Mouse (Mus musculus) adrenal gland (tissue): ENCODE results near the gene Mrpl49.

Experiments
- intact Hi-C: fragments of 180-260 bp; cut with DNase I; formaldehyde crosslinking; loops from one replicate; pipeline ENCODE4 v1.15.1; 2025
- long read RNA-seq, 2 experiments: library from polyadenylated mRNA; unstranded; transcript quantifications; one replicate each; pipeline ENCODE4 v2.0.0; 2020; ENCODE audit warnings: borderline replicate concordance in 1 of 2; ENCODE audit not compliant: insufficient replicate concordance in 1 of 2

Mrpl49 gene
- long read RNA-seq, experiment 1, transcript Mrpl49-201 (4 exons, 1,764 nt): major isoform, 56 of 60 reads
- long read RNA-seq, experiment 1, partial matches to known transcripts: 1 of 60 reads
- long read RNA-seq, experiment 1, other reads (novel, unspliced or antisense): 2 of 60 reads
- long read RNA-seq, experiment 2, transcript Mrpl49-201 (4 exons, 1,764 nt): major isoform, 73 of 81 reads
- long read RNA-seq, experiment 2, partial matches to known transcripts: 6 of 81 reads
- long read RNA-seq, experiment 2, other reads (novel, unspliced or antisense): 0 of 81 reads

DNA sequence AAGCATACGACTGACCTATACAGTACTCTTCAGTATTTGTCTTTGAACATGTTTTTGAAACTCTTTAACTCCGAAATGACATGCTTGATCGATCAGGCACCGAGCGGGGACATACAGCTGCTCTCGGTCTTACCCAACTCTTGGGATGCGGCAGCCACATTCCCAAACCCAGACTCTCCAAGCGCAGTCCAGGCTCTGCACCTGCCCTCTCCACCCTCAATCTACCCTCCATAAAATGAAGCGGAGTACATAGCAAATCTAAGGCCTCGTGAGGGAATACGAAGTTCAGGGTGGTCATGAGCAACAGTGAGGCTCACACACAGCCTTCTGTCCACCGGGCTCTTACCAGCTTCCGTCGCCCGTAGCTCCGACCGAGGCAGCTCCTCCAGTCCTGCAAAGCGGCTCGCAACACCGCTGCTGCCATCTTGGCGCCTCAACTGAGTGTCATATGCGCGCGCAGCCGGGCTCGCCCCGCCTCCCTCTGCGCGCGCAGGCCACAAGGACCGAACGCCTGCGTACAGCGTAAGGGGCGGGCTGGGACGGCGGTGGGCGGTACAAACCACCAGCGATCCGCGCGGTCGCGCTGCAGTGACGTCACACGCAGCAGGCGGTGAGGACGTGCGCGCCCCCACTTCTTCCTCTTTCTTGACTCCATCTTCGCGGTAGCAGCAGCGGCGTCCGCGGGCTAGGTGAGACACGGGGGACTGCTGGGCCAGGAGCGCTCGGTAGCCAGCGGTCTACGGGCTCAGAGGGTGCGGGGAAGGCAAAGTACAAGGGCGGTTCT is at the start of gene Mrpl49, which contains the start of gene Fau:
Gene Mrpl49, minus strand, starts transcription at position 473 of the 784 bp plus-strand sequence.
Gene Fau, plus strand, starts transcription at position 532 of the 784 bp plus-strand sequence.
- intact Hi-C loops: no loop called here

DNA sequence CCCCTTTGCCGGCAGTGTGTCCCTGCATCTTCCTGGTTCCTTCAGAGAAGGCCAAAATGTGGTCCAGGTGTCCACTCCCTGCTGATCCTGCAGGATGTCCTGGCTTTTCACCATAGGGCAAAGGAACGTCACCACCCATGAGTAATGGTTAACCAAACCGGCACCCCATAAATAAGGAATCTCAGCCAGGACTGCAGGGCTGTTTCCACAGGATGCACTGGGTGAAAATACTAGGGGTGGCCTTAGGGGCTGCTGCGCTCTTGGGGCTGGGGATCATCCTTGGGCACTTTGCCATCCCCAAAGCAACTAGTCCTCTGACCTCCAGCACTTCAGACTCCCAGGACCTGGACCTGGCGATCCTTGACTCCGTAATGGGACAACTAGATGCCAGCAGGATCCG is 48.0 kb upstream of the Mrpl49 start, which contains the start of gene Naaladl1:
Gene Naaladl1, plus strand, starts transcription at position 197 of the 400 bp plus-strand sequence.
- intact Hi-C loops: no loop called here

DNA sequence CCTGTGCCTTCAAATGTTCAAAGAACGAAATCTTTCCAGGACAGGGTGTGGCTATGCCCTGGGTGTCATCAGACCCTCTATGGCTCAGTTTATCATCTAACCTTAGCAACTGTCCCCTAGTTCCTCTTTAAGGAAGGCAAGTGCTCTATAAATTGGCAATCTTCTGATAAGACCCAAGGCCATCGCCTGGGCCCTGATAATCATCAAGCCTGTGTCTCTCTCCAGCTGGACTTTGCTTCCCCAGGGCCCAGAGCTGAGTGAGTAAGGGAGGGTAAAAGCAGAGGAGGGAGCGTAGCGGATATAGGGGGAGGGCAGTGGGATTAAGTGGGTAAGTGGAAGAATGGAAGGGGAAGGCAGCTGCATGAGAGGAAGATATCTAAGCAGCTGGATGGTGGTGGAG is 46.9 kb upstream of the Mrpl49 start:
- intact Hi-C loops: no loop called here

DNA sequence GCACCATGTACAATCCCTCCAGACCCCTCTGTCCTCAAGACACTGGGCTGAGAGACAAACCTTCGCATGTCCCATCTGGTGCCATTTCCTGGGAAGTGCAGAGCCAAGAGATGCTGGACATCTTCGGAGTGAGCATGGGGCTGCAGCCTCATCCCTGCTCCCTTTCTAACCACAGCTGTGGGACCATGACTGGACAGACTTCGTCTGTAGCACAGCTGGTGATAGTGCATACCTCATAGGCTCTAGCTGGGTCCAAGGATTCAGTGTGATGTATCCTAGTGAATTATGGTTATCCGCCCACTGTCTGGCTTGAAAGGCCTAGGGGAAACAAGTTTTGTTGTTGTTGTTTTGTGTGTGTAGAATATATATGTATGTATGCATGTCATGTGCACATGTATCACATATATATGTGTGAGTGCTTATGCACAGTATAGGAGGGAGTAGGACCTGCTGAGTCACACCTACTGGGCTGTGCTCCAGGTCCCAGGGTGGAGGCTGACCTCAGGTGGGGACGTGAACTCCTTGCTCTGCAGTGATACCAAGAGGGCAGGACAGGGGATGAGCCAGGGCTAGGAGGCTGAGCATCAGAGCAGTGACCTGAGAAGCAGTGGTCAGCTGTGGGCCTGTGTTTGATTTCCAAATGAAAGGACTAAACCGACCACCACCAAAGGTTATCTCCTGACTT is 44.7 kb upstream of the Mrpl49 start:
- intact Hi-C loops: no loop called here

DNA sequence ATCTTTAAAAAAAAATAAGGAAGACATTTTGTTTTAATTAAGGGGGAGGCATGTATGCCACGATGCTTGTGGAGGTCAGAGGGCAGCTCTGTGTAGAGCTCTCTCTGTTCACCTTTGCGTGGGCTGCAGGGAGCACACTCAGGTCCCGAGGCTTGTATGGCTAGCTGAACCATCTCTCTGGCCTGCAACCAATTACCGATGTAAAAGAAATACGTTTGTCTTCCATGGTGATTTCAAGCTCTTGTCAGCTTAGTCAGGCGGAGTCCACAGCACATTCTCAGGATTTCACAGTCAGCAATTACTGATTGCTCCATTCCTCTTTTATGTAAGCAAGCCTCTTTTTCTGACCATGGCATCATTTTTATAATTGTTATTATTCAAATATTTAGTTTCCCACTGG is 43.6 kb upstream of the Mrpl49 start:
- intact Hi-C loops: no loop called here

DNA sequence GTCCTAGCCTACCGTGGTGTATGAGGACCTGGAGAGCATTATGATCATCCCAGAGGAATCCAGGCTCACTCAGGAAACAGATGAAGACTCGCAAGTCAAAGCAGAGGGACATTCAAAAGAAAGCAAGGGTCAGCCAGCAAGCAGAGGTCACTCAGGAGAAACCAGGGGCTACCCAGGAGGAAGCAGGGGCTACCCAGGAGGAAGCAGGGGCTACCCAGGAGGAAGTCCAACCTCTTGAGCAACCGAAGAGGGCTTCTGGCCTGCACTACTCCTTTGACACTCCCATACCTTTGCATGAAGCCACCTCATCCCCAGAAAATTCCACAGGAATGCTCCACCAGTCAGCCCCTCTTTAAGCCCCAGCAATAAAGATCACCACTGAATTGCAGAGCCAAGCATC is 40.3 kb upstream of the Mrpl49 start:
- intact Hi-C loops: no loop called here

DNA sequence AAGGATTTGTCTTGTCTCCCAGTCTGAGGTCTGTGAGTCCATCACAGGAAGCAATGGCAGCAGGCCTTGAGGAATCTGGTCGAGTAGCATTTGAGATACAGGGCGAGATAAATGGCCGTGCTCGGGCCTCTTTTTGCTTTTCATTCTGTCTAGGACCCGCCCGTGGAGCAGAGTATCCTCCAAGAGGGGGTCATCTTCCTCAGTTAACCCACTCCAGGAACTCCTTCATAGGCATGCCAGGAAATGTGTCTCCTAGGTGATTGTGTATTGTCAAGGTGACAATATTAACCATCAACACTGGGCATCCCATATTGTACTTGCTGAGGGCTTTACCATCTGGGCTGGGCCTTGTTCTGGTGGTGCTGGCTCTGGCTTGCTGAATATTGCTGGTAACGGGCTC is 36.5 kb upstream of the Mrpl49 start, which contains the start of gene AC131692.1:
Gene AC131692.1, plus strand, starts transcription at position 301 of the 400 bp plus-strand sequence.
- intact Hi-C loops: no loop called here

DNA sequence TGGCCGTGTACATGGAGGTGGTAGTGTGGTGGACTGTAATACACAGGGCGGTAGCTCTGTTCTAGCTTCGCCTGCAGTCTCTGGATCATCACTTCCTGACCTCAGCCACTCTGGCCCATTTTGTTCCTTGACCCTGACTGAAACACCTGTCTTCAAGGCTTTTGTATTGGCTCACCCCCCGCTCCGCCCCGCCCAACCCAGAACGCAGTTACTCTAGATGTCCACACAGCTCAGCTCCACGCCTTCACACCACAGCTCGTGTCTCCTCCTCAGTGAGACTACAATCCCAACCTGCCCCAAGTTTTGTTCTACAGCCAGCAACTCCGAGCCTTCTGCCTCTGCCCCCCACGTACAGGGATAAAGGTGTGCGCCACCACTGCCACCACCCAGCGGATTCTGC is 31.3 kb upstream of the Mrpl49 start:
- intact Hi-C loops: loop anchor here (5.0 kb wide), 1 partner anchor 33 kb away; no protein-coding TSS in a partner anchor

DNA sequence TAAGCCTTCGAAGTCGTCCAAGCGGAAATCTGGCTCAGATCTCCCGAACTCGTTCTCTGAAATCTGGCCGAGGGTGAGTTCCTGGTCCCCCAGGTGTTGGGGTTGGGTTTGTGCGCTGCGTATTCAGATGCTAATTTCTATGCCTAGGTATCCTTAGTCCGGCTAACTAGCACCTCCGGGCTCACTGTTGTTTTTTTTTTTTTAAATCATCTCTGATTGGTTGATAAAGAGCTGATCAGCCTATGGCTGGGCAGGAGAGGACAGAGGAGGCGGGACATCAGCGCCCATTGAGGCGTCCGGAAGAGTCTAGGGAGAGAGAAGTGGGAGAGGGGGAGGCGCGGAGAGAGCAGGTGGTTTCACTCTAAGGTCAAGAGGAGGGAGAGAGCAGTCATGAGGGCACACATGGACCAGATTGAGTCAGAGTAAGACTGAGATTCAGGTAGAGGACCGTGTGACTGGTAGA is 27.9 kb upstream of the Mrpl49 start:
- intact Hi-C loops: loop anchor here (5.0 kb wide), 1 partner anchor 37 kb away; no protein-coding TSS in a partner anchor

DNA sequence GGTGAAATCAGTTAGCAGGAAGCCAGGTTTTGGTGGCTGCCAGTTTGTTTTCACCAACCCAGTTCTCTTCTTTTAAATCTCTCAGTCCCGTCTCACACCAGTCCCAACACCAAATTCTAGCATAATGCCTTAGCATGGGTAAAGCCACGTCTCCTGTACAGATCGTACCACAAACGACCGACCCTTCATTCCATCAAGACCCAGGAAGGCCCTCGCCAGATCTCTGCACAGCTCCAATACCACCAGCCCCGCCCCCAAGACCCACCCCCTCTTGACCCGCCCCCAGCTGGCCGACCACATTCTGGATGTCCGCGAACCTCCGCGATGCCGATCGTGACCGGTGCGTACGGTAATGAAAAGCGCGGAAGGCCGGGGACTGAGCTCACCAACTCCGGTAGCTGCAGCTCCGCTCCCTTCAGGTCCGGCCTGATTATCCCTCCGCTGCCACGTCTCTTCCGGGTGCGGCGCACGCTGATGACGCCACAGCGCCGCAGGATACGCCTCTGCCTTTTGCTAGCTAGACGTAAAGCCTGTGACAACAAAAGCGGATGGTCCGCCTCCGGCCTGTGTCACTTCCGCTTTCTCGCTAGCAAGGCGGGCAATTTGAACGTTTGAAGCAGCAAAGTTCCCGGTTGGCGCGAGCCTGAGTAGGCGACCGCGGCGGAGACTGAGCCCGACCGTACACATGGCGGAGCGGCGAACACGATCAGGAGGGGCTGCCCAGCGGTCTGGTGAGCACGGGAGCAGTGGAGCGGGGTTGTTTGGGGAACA is 27.1 kb upstream of the Mrpl49 start, which contains the start of the genes Zfpl1 and Cdca5:
Gene Zfpl1, minus strand, starts transcription at position 479 of the 771 bp plus-strand sequence.
Gene Cdca5, plus strand, starts transcription at position 506 of the 771 bp plus-strand sequence.
- intact Hi-C loops: loop anchor here (5.0 kb wide), 1 partner anchor 38 kb away; no protein-coding TSS in a partner anchor

DNA sequence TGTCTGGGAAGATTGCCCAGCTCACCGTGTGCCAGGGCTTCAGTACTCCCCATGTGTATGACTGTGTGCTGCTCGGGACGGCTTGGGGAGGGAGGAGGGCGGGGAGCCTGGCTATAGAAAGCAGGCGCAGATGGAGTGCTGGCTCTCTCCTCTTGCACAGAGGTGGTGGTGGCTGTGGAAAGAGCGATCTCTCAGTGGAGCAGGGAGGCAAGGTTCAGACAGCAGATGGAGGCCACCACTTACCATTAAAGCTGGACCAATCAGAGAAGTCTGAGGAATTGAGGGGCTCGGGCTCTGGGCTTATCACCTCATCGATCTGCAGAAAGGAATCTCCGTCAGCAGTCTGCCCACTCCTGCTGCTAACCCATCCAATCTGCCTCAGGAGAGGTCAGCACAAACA is 24.6 kb upstream of the Mrpl49 start, which contains the start of gene Gm28374:
Gene Gm28374, minus strand, starts transcription at position 101 of the 400 bp plus-strand sequence.
- intact Hi-C loops: no loop called here

DNA sequence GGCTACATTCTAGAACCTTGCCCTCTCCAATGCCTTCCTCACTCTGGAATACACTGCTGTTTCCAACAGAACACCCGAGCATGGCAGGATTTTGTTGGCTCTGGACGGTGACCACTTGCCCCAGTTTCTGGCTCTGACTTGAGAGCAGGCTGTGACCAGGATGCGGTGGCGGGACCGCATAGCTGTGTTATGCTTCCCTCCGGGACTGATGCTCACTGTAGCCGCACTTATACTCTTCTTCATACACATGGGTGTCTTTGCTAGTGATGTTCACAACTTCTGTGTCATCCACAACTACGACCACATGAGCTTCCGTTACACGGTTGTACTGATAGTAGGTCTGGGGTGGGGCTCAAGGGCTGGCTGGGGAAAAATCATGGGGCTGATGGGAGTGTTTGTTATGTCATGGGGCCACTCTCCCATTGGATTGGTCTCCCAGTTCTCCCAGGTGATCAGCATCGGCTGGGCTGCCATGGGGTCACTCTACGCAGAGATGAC is 22.4 kb upstream of the Mrpl49 start, which contains the start of gene Tmem262:
Gene Tmem262, plus strand, starts transcription at position 51 of the 498 bp plus-strand sequence.
- intact Hi-C loops: no loop called here

DNA sequence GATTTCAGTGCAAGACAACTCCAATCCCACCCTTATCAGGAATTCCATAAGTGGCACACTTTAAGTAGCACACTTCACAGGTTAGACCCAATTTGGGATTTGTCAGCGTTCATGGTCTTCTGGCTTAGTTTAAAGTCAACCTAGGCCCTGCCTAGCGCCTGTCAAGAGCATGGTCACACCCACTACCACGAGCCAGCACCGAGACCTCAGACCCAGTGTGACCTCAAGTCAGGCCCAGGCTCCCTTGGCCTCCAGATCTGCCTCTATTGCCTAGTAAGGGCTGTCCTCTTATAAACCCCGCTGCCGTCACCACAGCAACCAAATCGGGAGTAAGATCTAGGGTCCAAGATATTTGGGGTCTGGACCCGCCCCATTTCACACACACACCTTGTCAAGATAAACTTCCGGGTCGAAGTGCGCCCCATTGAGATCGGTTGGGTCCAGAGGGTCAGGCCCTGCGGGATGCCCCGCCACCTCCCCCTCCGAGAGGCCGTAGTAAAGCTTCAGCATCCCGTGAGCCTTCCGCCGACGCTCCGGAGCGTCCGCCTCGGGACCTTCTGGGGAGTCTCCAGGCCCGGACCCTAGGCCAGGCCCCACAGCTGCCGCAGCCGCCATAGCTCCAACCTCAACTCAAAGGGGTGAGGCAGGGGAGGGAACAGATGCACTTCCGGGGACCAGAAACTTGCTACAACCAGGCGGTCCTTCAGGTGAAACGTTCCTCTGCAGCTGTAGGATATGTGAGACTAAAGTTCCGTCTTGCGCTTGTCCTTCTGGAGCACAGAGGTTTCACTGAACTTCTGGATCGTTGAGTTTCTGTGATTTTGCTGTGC is 19.2 kb upstream of the Mrpl49 start, which contains the start of gene Vps51:
Gene Vps51, minus strand, starts transcription at position 668 of the 830 bp plus-strand sequence.
- intact Hi-C loops: no loop called here

DNA sequence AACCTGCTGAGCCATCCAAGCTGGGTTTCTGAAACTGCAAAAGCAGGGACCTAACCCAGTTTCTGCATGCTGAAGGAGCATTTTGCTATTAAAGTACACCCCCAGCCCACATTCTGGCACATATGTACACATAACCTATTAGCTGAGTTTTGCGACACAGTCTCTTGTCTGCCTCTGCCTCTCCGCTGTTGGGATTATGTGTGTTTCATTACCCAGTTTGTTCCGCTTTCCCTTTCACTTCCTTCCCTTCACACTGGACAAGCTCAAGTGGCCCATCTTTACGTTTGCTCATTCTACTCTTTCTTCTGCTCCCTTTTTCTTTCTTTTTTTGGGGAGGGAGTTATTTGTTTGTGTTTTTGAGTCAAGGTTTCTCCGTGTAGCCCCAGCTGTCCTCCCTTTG is 16.3 kb upstream of the Mrpl49 start:
- intact Hi-C loops: no loop called here

DNA sequence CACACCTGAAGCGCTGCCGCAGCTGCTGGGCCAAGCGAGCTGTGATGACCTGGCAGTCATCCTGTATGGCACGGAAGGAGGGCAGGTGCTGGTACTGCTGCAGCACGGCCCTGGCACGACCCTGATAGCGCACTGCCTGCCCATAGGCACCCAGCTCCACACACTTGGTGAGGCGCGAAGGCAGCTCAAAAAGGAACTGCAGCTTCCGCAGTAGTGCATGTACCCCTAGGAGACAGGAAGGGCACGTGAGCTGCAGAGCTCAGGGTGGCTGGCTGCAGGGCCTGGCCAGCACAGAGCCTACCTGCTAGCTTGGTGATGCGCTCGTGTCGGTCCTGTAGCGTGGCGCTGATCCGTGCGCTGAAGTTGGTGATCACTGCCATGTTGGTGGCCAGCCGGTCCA is 13.7 kb upstream of the Mrpl49 start:
- intact Hi-C loops: no loop called here

DNA sequence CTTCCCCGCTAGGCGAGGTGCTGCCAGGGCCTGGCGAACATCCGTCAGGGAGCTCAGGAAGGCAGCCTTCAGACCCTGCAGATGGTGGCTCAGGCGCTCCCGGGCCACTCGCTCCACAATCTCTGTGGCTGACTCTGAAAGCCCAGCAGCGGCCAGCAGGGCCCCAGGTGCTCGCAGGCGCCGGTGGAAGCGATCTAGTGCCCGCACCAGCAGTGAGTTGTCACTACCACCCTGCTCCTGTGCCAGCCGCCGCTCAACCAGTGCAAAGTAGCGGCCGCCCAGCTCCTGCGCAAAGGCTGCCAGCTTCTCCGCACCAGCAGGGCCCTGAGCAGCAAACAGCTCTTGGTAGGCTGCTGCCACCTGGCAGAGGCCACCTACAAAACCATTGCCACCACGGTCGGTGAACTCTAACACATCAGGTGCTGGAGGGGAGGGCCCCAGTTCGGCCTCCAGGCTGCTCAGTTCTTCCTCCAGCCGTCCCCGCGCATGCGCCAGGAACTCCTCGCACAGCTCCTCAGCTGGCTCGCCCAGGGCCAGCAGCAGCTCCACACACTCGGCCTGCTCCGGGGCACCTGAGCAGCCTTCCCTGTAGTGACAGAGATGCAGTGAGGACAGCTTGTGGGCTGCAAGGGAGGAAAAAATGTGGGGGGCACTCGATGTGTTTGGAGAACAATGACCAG is 13.1 kb upstream of the Mrpl49 start:
- intact Hi-C loops: no loop called here

DNA sequence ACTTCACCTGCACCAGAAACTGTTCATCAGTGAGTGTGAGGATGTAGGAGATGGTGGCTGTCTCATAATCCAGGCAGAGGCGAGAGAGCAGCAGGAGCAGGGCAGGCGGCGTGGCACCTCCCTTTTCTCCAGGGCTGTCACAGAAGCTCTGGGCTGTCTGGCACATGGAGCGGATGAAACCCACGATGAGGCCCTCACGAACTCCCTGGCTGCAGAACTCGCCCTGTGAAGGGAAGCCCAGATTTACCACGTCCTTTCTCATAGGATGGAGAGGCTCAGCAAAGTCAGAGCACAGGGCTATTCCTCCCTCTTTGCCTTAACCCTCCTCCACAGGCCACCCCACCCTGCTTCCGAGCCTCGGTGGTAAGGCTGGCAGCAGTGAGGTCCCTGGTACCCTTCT is 12.3 kb upstream of the Mrpl49 start:
- intact Hi-C loops: no loop called here

DNA sequence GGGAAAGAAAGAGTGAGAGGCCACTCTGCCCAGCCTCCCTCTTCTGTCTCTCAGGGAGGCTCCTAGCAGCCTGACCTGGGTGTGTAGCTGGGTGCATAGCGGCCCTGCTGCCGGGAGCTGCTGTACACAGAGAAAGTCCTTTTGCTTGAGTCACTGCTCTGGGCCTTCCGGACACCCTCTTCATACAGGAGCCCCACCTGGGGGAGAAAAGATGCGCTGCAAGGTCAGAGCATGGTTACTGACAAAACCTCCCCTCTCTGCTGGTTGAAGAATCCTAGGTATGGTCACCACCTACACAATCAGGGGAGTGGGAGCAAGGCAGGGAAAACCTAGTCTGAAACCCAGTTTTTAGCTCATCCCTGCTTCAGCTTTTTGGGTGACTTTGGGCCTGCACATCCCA is 11.4 kb upstream of the Mrpl49 start:
- intact Hi-C loops: no loop called here
